Mouse (Mus musculus) adrenal gland, adult 2 months (tissue): Measurements from ENCODE around the gene Nedd9. TPM values are rescaled to one million over a fixed set of nuclear protein-coding genes. Genes with fewer than 3 reads are reported as not detected.
"Not testable (repeated sequence)": the region's sequence is repeated elsewhere in the genome, so short reads cannot be mapped to it uniquely, and the experiment has no call there.

ENCODE experiments used
- DNase-seq: peaks from one replicate; pipeline ENCODE4 v3.0.0; 2021
- polyA plus RNA-seq: library from polyadenylated mRNA; depleted of rRNA; stranded (reverse); fragments of >200 nt; gene quantifications from 2 replicates; pipeline ENCODE4 v1.2.3, GENCODE M21; 2012
- total RNA-seq, 2 experiments: library from RNA; stranded (reverse); gene quantifications; 2 replicates each; pipeline ENCODE4 v1.2.3; 2021

Nedd9 gene
- total and polyA plus RNA-seq, 3 experiments: 8.7 to 31.4 (median 23.6) TPM

DNA sequence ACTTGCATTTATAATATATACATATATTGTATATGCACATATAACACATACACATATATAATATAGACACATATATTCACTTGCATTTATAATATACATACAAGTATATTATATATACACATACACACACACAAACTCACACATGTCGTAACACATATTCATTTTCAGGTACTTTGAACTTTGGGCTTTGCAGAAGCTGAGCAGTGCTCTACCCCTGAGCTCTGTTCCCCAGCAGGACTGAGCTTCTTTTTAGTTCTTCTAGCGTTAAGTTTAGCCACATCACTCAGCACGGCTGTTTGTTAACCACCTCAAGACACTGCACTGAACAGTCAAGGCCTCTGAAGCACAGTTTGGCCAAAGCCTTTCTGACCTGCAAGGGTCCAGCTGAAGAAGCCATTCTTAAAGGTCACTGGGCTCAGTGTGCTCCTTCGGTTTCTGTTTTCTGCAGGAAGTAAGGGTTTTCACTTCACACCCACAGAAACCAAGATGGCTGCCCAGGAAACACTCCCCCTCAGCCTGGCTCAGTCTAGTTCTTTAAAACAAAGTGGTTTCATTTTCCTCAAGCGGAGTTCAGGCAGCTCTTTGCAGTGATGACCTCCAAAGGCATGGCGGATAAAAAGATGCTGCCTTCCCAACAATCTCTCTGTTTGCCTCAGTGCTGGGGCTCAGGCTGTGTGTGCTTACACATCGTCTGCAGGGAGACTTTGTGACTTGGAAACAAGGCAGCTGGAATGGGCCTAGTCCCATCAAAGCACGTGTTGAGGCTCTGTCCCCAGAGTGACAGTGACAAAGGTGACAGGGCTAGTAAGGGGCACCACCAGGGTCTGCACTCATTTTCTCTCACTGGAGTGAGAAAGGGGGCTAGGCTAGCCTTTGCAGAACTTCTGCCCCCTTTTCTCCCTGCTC lies 114.4 kb downstream of the Nedd9 start:
- no peak for DNase-seq

- DNase-seq: no peak
These were observed 115.6 kb downstream of the Nedd9 start for GRCm38 (mm10) chr13:41371547-41371946.

DNA sequence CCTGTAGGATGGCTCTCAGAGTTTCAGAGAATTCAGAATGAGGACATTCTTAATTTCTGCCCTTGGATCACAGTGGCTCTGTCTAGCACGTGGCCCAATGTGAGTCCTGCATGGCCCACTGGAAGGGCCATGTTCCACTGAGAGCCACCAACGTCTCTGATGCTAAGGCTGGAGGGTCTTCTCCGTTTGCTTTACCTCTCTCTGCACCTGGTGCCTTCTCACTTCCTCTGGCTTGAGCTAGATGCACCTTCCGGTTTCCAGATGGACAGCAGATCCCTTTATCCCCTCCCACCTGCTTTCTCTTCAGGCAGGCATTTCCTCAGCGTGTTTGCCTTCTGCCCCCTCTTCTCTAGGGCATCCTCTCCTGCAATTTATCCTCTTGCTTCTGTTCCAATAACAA lies 118.5 kb downstream of the Nedd9 start:
- no peak for DNase-seq

DNA sequence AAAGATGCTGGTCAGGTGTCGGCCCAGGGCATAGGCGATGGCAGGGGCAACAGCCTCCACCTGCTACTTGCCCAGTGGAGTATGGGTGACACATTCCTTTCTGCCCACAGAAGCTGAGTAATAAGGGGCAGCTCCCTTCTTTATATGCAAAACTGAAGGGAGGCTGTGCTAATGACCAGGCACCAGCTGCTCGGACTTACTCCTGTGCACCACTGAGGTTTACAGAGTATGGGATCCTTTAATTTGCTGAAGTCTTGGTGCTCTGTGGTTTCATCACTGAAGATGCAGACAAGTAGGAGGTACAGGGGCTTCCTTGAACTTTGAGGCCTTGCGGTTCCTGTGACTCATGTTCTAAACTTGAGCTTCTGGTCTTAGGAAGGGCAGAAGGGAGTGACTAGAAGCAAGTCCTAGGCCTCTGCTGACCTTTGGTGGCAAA lies 120.0 kb downstream of the Nedd9 start:
- peak; percentile 33 for DNase-seq

- DNase-seq: not testable (repeated sequence)
These were observed 120.6 kb downstream of the Nedd9 start for GRCm38 (mm10) chr13:41366609-41367008.

DNA sequence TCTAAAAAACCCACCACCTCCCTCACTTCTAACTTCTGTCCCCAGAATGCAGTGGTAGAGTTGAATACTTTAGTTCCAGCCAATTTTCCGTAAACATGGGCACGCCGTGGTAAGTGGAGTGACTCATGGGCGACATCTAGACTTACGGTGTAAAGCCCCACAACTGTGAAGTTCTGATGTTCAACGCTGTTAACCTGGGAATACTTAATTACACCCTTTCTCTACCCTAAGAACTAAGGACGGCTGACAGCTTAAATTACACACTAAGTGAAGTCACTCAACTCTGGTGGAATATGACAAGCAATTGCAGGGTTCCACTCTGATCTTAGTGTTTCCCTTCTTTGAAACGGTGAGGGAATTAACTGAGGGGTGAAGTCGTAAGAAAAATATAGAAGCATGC lies 122.9 kb downstream of the Nedd9 start:
- no peak for DNase-seq

DNA sequence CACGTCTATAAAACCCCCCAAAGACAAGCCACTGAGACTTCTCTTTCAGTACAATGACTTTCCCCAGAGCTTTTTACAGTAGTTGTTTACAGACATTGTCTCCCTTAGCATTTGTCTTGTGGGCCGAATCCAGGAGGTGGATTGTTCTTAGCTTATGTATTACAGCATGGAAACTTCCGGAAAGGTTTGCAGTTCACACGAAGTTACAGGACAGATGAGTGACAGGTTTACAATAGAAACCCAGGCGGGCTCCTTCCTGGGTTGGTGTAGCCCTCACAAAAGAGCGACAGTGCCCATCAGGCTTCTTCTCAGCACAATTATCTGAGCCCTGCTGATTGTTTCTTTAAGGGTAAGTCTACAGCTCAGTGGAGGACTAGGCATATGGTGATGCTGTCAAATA lies 124.3 kb downstream of the Nedd9 start:
- DNase-seq: no peak

DNA sequence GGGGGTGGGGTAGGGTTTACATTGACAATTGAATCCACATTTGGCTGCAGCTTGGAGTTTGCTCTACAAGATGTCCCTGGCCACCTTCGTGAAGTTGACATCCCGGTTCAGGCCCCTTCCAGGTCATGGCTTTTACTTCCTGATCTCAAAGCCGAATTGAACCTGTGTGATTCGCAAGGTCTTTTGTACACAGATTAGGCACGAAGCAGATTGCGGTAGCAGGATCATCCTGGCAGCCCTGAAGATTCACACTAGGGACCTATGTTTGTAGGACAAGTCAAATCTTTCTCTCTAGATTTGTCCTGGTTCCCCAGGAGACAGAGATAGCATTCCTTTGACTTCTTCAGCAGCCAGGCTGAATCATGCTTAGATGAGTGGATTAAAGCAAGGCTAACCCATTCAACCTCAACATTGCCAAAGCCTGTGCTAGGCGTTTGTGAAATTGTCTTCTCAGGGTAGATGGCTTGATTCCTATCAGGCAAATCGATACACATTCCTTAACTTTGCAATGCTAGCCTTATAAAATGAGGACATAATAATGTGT lies 126.8 kb downstream of the Nedd9 start:
- DNase-seq: peak; percentile 34

GRCm38 (mm10) chr13:41359330-41360215 lies 127.6 kb downstream of the Nedd9 start:
- peak; percentile 37 for DNase-seq

DNA sequence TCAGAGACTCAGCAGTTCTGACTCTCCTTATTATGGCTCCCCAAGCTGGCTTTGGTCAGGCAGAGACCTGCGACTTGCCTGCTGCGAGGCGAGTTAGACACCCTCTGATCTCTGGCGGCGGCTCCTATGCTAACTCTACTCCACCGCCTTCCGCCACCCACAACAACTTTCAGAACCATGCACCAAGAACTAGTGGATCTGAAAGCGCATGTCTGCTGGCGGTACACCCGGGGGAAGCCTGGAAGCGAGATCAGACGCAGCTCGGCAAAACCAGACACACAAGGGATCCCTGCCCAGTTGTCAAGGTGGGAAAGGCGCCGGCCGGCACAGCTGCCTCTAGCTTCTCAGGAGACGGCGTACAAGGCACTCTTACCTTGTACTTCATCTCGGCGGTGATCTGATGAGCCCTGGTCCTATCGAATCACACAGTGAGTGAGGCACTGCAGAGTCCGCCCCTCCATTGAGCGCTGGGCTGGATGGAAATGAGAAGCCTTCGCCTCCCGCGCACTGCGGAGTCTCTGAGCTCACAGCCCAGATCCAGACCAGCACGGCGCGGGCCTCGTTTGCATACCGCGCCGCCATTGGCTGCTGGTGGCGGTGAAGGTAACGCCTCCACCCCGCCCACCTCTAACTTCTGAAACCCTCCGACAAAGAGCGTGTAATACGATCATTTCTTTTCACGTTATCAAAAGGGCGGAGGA lies 128.5 kb downstream of the Nedd9 start:
- peak; percentile 98 for DNase-seq

- DNase-seq: no peak
These were observed 129.2 kb downstream of the Nedd9 start for GRCm38 (mm10) chr13:41358009-41358408.

- no peak for DNase-seq
These were observed 129.6 kb downstream of the Nedd9 start for GRCm38 (mm10) chr13:41357586-41357985.

GRCm38 (mm10) chr13:41357161-41357560 lies 130.0 kb downstream of the Nedd9 start:
- DNase-seq: no peak

DNA sequence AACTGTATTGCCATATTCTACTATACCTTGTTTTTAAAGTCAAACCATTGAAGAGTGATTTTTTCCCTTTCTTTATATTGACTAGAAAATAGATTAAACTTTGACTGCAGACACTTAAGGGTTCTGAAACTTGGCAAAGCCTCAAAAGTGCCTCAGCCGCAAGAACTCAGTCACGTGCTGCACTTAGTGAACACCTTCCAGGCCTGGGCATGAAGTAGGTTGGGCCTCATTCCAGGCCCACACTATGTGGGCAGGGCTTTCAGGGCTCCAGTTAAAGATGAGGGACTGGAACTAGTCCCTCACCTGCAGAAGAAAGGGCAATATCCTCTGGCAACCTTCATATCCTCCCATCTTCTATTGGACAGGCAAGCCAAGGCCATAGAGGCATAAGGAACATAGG lies 131.6 kb downstream of the Nedd9 start:
- DNase-seq: no peak

DNA sequence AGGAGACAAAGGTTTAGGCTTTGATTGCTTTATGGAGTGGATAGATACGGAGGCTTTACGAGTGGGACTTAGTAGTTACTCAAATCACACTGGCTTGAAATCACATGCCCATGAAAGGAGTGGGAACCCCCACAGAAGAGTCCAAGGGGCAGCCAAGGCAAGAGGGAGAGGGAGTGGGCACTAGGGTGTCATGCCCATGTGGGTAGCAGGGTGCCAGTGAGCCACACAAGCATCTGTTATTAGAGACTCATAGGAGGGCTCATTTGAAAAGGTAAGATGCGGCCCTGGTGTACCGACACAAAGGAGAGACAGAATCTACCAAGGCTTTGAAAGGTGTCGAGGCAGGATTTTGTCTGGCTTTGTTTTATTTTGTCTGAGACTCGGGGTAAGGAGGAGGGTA lies 132.6 kb downstream of the Nedd9 start:
- DNase-seq: no peak

DNA sequence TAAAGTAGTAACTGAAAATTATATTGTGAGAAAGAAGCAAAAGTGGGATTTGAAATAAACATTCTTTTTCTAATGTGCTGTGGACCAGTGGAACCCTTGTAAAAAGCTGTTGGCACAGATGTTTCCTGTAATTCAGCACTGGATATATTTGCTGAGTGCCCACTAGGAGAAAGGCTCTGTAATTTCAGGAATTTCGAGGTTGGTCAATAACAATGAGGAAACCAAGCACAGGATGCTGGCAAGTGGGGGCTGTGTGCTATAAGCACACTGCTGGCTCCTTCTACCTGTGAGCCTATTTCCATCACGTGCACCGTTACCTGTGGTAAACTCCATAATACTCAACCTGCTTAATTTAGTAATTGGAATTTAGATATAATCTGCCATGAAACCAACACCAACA lies 133.5 kb downstream of the Nedd9 start:
- DNase-seq: no peak

DNA sequence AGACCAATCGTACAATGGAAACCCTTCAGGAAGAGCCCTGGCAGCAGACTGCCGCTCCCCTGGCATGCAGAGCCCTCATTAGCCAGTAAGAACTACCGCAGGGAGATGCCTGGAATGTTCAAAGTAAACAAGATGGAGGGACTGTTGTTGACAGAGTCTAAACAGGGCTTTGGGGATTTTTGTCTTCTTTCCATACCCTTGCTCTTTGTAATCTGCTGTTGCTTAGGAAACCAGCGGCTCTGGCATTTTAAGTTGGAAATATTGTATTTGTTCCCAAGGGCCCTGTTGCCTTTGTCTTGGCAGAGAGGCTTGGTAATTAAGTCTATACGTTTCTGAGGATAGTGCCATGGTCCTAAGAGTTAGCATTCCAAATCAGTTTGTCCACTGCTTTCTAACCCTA lies 134.8 kb downstream of the Nedd9 start:
- no peak for DNase-seq

DNA sequence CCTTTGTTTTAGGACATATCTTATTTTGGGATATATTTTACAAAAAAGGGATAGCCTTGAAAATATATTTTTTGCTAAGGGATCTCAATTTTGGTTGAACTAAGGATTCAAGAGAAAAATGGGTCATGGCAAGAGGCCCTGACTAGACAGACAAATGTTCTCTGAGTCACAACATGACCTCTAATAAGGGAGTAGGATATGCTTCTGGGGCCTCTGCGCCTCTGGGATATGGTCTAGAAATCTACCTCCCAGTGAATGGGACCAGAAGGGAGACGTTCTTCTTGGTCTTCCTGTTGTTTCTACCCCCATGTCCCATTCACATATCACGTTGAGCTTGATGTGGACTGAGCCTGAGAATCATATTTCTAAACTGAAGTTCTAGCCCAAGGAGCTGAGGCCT lies 136.6 kb downstream of the Nedd9 start:
- peak; percentile 66 for DNase-seq

- DNase-seq: no peak
These were observed 137.4 kb downstream of the Nedd9 start for GRCm38 (mm10) chr13:41349770-41350169.

- no peak for DNase-seq
These were observed 141.4 kb downstream of the Nedd9 start for GRCm38 (mm10) chr13:41345756-41346155.

DNA sequence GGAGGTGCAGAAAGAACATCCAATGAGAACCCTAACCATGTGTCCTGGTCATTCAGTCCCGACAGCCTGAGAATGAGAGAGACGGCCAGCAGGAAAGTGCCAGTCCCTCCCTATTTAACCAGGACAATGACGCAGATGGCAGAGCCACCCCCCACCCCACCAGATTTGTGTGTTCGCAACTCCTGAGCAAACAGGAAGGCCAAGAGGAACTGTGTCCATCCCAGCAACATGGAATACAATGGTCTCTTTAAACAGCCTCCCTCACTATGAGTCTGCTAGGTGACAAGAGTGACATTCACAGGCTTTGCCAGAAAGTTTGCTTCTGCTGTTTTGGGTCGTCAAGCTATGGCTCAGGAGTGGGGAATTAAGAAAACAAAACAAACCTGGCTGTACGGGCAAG lies 141.9 kb downstream of the Nedd9 start:
- DNase-seq: no peak

DNA sequence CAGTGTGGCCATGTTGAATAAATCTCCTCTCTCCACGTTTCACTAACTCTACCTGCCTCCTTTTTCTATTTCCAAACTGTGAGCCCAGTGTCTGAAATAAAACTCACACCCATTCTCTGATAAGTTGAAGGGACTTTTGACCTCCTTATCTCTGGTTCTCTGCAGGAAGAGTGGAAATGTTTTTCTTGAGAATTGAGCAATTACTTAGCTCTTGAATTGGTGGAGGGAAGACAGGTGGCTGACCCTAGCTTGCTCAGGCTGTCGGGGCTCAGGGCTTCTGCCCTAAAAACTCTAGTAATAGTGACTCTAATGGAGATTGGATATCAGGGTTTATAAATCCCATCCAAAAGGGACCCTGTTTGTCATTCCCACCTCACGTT lies 143.3 kb downstream of the Nedd9 start:
- DNase-seq: no peak
